Mouse (Mus musculus) spleen, postnatal 4 days (tissue): ENCODE measurements around the gene Tmem131l.
"Not testable (repeated sequence)": the region's sequence is repeated elsewhere in the genome, so short reads cannot be mapped to it uniquely, and the experiment has no call there.

Experiments
- DNase-seq, 2 experiments: peaks; one replicate each; pipeline ENCODE4 v3.0.0; 2022; ENCODE audit warnings: low spot score in 2 of 2

Gene Tmem131l

GRCm38 (mm10) chr3:83915768-83916496 is 124.0 kb downstream of the Tmem131l start:
- no peak for DNase-seq

DNA sequence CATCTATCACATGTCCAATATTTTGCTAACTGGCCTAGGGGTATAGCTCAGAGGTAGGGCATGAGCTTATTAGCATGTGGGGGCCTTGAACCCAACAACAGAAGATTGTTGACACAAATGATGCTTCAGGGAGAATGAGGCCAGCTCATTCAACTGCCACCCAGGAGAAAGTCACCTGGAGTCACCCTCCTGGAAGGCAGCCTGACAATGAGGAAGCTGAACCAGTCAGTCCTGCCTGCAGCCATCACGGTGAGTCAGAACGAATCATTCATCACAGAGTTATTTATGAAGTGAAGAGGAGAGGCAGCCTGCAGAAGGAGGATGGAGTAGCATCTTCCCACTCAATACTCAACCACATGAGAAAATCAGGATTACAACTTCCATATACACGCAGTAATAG is 124.9 kb downstream of the Tmem131l start:
- DNase-seq, result no peak

DNA sequence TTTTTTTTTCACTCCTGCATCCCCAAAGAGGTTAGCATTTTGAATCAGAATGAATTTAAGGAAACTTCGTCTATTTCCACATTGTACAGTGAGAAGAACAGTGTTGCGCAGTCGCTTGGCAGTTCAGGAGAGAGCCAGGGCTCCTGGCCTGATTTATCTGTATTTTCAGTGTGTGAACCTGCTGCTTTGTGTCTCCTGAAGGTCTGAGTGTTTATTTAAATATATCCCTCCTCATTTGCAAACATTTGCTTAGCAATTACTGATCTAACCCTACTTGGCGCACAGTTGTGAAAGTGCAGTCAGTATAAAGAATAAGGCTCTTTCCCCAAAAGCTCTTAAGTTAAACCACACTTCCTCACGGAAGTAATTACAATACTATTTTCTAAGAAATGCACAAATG is 129.3 kb downstream of the Tmem131l start:
- DNase-seq, result no peak

DNA sequence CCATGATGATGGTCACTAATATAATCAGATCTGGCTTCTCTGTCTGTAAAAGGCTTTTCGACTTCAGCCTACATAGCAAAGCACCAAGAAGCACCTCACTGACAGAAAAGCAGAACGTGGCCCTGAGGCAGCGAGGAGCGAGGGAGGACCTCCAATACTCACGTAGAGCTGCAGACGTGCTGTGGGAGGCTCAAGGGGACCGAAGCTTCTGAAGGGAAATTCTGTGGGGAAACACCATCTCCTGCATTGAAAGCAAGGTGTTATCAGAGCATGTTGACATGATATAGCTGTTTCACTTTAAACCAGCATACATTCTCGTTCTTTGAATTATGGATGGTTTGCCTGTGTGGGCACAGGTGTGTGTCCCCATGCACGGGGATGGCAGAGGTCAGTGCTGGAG is 133.8 kb downstream of the Tmem131l start:
- no peak for DNase-seq

DNA sequence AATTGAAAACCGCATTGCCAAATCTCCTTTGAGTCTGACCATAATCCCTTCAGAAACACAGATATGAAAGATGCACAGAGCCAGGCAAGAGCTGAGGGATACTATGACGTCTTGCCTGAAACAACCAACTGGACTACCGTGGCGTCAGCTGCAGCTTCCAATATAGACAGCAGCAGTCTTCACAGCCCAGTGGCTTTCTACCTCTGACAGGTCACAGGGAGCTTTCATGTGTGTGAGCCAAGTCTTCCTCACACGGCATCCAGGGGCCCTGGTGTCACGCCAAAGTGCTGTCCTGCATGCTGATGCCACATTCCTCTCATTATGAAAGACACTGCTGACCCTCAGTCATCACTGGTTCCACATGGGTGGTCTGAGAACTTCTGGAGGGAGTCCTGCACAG is 134.8 kb downstream of the Tmem131l start:
- no peak for DNase-seq

DNA sequence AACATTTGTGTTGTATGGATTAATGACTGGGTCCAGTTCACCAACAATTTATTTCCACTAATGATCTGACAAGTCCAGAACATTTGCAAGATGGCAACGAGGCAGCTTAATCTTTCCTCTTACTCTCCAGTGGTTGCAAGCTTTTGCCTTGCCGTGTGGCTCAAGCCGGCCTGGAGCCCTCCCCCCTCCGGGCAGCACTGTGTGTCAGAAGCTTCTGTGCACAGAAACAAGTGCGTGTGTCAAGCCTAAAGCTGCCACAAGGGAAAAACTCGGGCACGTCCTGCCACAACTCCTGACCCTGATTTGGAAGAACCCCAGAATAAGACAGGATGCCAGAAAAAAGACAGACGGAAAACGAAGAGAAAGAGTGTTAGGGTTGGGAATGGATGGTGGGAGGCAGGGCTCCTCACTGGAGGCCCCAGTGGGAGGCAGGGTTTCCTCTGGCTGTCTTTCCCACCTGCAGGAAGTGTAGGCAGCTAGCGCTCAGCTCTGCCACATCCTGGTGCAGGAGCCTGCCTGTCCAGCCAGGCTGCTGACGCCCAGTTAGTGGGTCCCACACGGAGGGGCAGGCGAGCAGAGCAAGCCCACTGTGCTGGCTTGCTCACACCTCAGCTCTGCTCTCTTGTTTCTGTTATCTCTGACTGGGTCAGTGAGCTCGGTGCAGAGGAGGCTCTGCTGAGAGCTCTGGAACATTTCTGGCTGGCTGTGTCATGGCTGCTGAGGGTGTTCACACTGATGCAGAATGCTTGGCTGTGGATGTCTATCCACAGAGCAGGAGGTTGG is 135.6 kb downstream of the Tmem131l start:
- DNase-seq, result no peak

DNA sequence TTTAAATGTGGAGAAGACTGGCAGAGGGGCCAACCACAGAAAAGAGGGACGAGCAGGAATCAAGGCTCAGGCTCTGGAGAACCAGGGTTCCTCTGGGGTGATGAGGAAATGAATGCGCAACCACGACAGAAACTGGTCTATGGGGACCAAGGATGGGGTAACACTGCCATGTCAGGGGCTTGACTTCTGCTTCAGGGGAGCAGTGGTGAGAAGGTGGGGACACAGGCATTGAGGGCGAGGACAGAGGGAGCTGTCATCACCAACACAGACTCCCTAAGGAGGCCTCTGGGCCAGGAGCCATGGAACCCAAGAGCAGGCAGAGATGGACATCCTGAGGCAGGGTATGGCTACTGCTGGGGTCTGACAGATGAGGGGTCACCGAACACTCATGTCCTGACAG is 137.0 kb downstream of the Tmem131l start:
- DNase-seq, result no peak

GRCm38 (mm10) chr3:83902459-83902858 is 137.5 kb downstream of the Tmem131l start:
- no peak for DNase-seq

DNA sequence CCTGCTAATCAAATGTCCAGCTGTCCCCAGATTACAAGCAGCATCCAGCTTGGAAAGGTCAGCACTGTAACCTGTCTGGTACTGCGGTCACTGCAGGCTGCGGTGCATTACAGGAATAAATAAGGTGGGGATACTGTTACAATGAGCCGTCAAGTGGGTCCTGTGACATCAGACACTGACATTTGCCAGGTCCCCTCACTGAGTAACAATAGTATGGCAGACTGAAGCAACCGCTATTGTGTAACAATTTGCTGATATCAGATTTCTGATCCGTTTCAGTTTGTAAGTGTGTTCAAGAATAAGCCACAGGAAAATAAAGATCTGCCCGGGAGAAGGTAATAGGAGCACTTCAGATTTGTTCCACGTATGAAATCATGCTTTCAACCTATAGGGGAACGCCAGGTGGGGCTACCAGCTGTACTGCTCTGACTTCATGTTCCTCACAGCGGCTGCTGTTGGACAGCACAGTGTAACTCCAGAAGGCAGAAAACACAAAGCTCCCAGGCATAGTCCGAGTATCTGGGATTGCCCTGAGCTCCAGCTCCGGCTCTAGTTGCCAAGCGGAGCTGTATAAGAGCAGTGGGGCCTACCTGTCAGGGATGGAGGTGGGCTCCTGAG is 139.1 kb downstream of the Tmem131l start:
- DNase-seq, result no peak

GRCm38 (mm10) chr3:83899556-83899955 is 140.4 kb downstream of the Tmem131l start:
- DNase-seq, result no peak

- DNase-seq, result no peak
Observed at GRCm38 (mm10) chr3:83898246-83898645, 141.7 kb downstream of the Tmem131l start.

DNA sequence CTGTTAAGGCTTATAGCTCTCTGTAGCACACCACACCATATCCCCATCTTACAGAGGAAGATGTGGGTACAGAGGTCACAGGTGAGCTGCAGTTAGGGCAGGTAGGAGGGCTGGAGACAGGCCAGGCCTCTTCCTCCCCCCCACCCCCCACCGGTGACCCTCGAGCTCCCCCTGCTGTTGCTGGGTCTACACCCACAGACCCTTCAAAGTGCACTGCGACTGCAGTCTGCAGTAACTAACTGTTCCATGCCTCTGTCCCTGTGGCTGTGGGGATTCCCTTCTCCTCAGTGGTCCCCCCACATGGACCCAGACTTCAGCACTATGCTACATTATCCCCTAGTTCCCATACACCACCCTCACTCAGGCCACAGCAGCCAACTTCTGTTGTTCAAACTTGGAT is 144.2 kb downstream of the Tmem131l start:
- DNase-seq, result no peak

DNA sequence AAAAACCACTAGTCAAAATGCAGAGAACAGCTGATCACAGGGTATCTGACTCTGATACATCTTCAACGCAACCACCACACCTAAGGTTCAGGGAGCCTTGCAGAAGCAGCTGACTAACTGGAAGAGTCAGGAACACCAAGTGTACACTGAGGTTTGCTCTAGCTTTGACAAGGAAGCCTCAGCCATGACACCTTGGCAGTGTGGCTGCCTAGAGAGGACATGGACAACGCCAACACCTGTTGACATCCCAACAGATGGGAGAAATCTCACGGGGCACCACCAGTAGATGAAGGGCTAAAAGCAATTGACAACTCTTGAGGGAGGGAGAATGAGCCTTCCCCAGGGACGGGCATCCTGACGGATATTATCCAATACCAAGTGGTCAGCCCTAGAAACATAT is 144.9 kb downstream of the Tmem131l start:
- no peak for DNase-seq

DNA sequence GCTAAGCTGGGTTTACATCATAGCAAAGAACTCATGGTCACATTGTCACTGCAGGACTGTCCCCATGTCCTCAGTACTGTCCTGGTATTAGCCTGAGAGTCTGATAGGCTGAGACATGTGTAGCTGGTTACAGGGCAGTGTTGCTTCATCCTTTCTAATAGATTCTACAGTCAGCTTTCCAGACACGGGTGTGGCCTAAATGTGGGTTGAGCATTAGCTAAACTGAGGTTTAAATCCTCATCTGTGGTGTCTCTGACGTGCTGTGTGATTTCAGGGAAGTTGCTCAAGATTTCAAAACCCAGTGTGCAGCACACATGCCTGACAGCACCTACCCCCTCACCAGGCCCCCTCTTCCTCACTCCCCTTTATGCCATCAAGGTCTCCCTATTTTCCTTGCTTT is 154.8 kb downstream of the Tmem131l start:
- DNase-seq, result no peak

DNA sequence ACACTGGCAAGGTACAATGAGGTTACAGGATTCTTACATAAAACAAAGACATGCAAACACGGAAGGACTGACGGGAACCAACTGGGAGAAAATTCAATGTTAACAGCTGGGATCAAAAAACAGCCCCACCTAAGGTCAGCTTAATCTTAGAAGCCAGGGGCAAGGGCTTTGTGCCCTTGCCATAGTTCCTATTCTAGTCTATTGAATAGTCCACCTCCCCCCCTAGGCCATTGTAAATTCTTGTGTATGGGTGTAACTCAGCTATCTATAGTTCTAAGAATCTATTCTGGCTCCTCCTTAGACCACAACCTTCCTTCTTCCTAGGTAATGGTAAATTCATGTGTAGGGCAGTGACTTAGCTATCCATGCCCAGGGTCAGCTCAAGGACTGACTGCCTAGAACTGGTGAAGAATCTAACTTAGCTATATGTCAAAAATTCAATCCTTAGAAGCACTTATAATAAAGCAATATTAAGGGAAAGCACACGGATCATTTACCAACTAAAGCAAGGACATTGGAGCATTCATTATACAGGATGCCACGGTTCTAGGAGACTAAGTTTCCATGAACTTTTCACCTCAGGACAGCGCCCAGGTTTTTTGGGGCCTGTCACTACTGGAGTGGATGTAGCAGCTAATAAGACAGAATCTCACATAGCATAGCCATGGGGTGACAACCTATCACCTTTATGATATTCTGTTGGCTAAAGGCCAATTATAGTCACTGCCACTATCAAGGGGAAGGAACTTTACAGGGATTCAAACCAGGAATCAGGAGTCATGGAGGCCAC is 160.5 kb downstream of the Tmem131l start:
- DNase-seq, result not testable (repeated sequence)

DNA sequence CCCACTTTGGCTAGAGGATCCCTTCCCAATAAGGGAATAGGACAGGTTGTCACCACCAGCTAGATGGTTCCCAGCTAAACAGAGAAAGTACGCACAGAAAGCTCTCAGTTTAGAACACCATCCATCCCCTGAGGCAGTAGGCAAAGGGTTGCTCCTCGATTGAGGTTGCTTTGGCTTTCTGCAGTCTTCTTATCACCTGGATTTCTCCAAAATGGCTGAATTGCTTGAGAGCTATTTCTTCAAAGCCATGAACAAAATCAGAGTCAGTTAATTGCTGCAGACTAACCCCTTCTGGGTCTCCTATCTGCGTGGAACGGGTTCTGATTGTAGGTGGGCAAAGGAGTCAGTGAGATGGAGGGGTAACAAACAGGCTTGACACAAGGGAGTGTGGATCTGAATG is 161.2 kb downstream of the Tmem131l start:
- no peak for DNase-seq

DNA sequence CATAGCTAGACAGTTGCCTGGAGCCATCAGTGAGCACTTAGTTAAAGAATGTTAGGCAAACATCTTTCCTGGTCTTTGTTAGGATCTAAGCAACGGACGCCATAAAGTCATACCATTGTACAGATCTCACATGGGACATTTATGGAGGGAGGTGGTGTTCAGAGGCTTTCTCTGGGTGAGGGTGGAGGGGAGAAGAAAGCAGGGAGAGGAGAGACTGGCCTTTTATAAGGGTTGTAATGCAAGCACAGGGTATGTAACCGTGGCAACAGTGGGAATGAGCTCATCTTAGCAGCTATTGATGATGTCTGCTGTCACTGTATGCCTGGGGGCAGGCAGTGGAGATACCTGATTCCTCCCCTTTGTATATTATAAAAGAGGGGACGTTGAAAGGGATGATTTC is 163.7 kb downstream of the Tmem131l start:
- DNase-seq, result no peak

DNA sequence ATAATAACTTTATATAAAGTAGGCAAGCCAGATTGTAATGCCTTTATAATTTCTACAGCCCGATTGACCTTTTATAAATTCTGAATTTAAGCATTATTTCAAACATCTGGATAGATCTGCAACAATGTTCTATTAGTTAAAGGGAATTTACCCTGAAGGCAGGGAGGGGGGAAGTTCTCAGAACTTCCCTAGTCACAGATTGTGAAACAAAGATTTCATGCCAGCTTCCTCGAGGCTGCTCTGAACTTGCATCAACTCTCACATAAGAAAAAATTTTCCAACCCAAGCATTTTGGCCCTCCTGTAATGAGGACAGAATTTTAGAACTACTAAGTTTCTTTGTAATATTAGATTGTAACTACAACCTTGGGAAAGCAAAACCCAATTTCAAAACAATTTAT is 164.9 kb downstream of the Tmem131l start:
- DNase-seq, result not testable (repeated sequence)

DNA sequence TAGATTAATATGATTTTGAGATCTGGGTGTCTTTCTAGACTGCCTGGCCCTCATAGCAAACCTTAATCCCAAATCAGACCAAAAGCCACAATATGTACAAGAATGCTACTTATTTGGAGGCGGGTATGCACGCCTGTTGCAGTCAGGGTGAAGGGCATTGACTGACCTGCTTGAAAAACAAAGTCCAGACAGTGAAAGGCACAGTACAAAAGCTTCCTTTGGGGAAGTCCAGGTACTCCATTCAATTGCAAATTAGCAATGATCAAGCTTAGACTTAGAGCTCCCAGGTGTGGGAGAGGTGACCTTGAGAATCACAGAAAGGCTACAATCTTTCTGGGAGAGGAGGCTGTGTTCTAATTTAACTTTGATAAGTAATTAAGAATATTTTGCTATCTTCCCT is 167.1 kb downstream of the Tmem131l start:
- DNase-seq, result not testable (repeated sequence)

- DNase-seq, result not testable (repeated sequence)
Observed at GRCm38 (mm10) chr3:83871962-83872361, 168.0 kb downstream of the Tmem131l start.

- DNase-seq, result not testable (repeated sequence)
Observed at GRCm38 (mm10) chr3:83871559-83871958, 168.4 kb downstream of the Tmem131l start.

GRCm38 (mm10) chr3:83869776-83870175 is 170.2 kb downstream of the Tmem131l start:
- DNase-seq, result no peak
